Mouse (Mus musculus) stomach, embryonic 16.5 days (tissue): ENCODE data around the gene D17H6S53E. TPM values are rescaled to one million over a fixed set of nuclear protein-coding genes. Genes with fewer than 3 reads are reported as not detected.
A peak's percentile ranks its signal among the peaks of the same experiment; 100 is the strongest.
"Not testable (repeated sequence)": the region's sequence is repeated elsewhere in the genome, so short reads cannot be mapped to it uniquely, and the experiment has no call there.

Experiments used
- ATAC-seq: fragments of 200-750 bp; cut with Nextera tagmentation; 2 replicates; pipeline ENCODE4 v1.8.0; 2017; ENCODE audit warnings: moderate number of reproducible peaks, moderate TSS enrichment; ENCODE audit not compliant: insufficient read depth, low FRiP score
- H3K27ac ChIP-seq: fragments of 300-500 bp; sonication (generic); 2 replicates; pipeline ENCODE4 v1.5.1; 2014; ENCODE audit warnings: low read length
- H3K27me3 ChIP-seq: fragments of 300-500 bp; sonication (generic); 2 replicates; pipeline ENCODE4 v1.6.1; 2014; ENCODE audit warnings: low read length, control low read depth, mixed read lengths; ENCODE audit not compliant: control insufficient read depth, insufficient read depth
- H3K36me3 ChIP-seq: fragments of 300-500 bp; sonication (generic); 2 replicates; pipeline ENCODE4 v1.6.1; 2014; ENCODE audit warnings: low read length; ENCODE audit not compliant: control insufficient read depth, insufficient read depth
- H3K4me1 ChIP-seq: fragments of 300-500 bp; sonication (generic); 2 replicates; pipeline ENCODE4 v1.6.1; 2014; ENCODE audit warnings: low read length, control low read depth, mixed read lengths; ENCODE audit not compliant: control insufficient read depth, insufficient read depth
- H3K4me2 ChIP-seq: fragments of 300-500 bp; sonication (generic); 2 replicates; pipeline ENCODE4 v1.6.1; 2014; ENCODE audit warnings: low read depth, low read length, mixed read lengths
- H3K4me3 ChIP-seq: fragments of 300-500 bp; sonication (generic); replicated peaks from 2 replicates; pipeline ENCODE4 v1.5.1; 2014; ENCODE audit warnings: mild to moderate bottlenecking, low read length
- H3K9ac ChIP-seq: fragments of 300-500 bp; sonication (generic); 2 replicates; pipeline ENCODE4 v1.6.1; 2014; ENCODE audit warnings: low read length
- H3K9me3 ChIP-seq: fragments of 300-500 bp; sonication (generic); replicated peaks from 2 replicates; pipeline ENCODE4 v1.6.1; 2016; ENCODE audit warnings: low read length, control low read depth; ENCODE audit not compliant: control insufficient read depth
- WGBS: fragments of 180-500 bp; shearing (Covaris S2); extraction: QIAGEN DNeasy Blood & Tissue Kit; methylation state at CpG from one replicate; pipeline ENCODE4 v1.1.7; 2014; 5-methylcytosine and 5-hydroxymethylcytosine counted together
- polyA plus RNA-seq: library from polyadenylated mRNA; unstranded; fragments of >200 nt; fragmentation: Nextera tagmentation; extraction: Ambion mirVana; gene quantifications from 2 replicates; pipeline ENCODE4 v1.2.1, GENCODE M21; 2015

D17H6S53E gene
- polyA plus RNA-seq, 1 experiment from 2014 or later, result 11.7 TPM

GRCm38 (mm10) chr17:35124261-35124896 lies 1.8 kb upstream of the D17H6S53E start:
- not testable (repeated sequence) for H3K36me3 ChIP-seq, ATAC-seq, H3K9me3 ChIP-seq, H3K4me2 ChIP-seq, H3K9ac ChIP-seq, H3K27me3 ChIP-seq, H3K4me3 ChIP-seq
- 90% methylated on average over 12 of the region's 12 CpGs for WGBS
- Histone ChIP-seq H3K4me1 (peaks cover 42% of the 10 kb centered on the region), H3K27ac (peak overlapping the region; percentile 90; the same call in 1 of the 2 replicates)

- Histone ChIP-seq H3K4me1 (peaks cover 37% of the 10 kb centered on the region), H3K9me3 (no peaks in the 10 kb centered on the region), H3K27me3 (no peaks in the 10 kb centered on the region), H3K4me2 (peak overlapping the region; percentile 79), H3K27ac (peak overlapping the region; percentile 90), H3K4me3 (no peak overlapping the region), H3K36me3 (no peaks in the 10 kb centered on the region), H3K9ac (peak overlapping the region; percentile 83; the same call in 1 of the 2 replicates)
- 81% methylated on average over 1 of the region's 1 CpGs for WGBS
- ATAC-seq, result no peak
These were observed 1.1 kb upstream of the D17H6S53E start for GRCm38 (mm10) chr17:35125081-35125480.

- peak overlapping the region; percentile 79 for H3K4me2 ChIP-seq
- H3K4me1 ChIP-seq, result peaks cover 33% of the 10 kb centered on the region
- H3K36me3 ChIP-seq, result no peaks in the 10 kb centered on the region
- H3K27ac ChIP-seq, result peak overlapping the region; percentile 90
- peak overlapping the region; percentile 83 for H3K9ac ChIP-seq
- H3K4me3 ChIP-seq, result peak overlapping the region; percentile 59
- no peaks in the 10 kb centered on the region for H3K9me3 ChIP-seq
- no peaks in the 10 kb centered on the region for H3K27me3 ChIP-seq
- no peak for ATAC-seq
- 17% methylated on average over 6 of the region's 6 CpGs for WGBS
These were observed 595 bp upstream of the D17H6S53E start for GRCm38 (mm10) chr17:35125578-35125977.

- WGBS, result 52% methylated on average over 13 of the region's 13 CpGs
- H3K4me1 ChIP-seq, result peaks cover 31% of the 10 kb centered on the region
These were observed 844 bp downstream of the D17H6S53E start for GRCm38 (mm10) chr17:35127017-35127416.

GRCm38 (mm10) chr17:35128996-35129395 lies 2.8 kb downstream of the D17H6S53E start:
- H3K27ac ChIP-seq, result no peak overlapping the region
- peaks cover 23% of the 10 kb centered on the region for H3K4me1 ChIP-seq
- no peak for ATAC-seq
- H3K36me3 ChIP-seq, result no peaks in the 10 kb centered on the region
- H3K9me3 ChIP-seq, result no peaks in the 10 kb centered on the region
- WGBS, result 69% methylated on average over 11 of the region's 11 CpGs
- H3K4me2 ChIP-seq, result no peak overlapping the region
- H3K9ac ChIP-seq, result peak overlapping the region; percentile 39; the same call in 1 of the 2 replicates
- no peak overlapping the region for H3K4me3 ChIP-seq
- no peaks in the 10 kb centered on the region for H3K27me3 ChIP-seq

More at GRCm38 (mm10) chr17:35127017-35127416, 844 bp downstream of the D17H6S53E start:
- no peaks in the 10 kb centered on the region for H3K27me3 ChIP-seq
- peak overlapping the region; percentile 90; the same call in 1 of the 2 replicates for H3K27ac ChIP-seq
- H3K36me3 ChIP-seq, result no peaks in the 10 kb centered on the region
- no peaks in the 10 kb centered on the region for H3K9me3 ChIP-seq
- H3K9ac ChIP-seq, result peak overlapping the region; percentile 83
- ATAC-seq, result no peak
- peak overlapping the region; percentile 79 for H3K4me2 ChIP-seq
- H3K4me3 ChIP-seq, result peak overlapping the region; percentile 59

- Histone ChIP-seq H3K36me3 (no peaks in the 10 kb centered on the region), H3K27ac (no peak overlapping the region), H3K4me3 (no peak overlapping the region), H3K27me3 (no peaks in the 10 kb centered on the region), H3K4me2 (no peak overlapping the region), H3K9me3 (no peaks in the 10 kb centered on the region), H3K4me1 (peaks cover 15% of the 10 kb centered on the region), H3K9ac (no peak overlapping the region)
- ATAC-seq, result no peak
- 88% methylated on average over 8 of the region's 8 CpGs for WGBS
These were observed 4.9 kb downstream of the D17H6S53E start for GRCm38 (mm10) chr17:35131038-35131437.

GRCm38 (mm10) chr17:35131500-35132173 lies 5.5 kb downstream of the D17H6S53E start, which contains the start of gene Apom:
TSS of gene Apom (minus strand) at chr17:35132050.
- 74% methylated on average over 15 of the region's 15 CpGs for WGBS
- Histone ChIP-seq H3K27me3 (no peaks in the 10 kb centered on the region), H3K4me2 (no peak within 1 kb of the TSS), H3K9me3 (no peaks in the 10 kb centered on the region), H3K27ac (no peak within 1 kb of the TSS), H3K4me3 (no peak within 1 kb of the TSS), H3K9ac (no peak within 1 kb of the TSS), H3K4me1 (peaks cover 19% of the 10 kb centered on the region), H3K36me3 (no peaks in the 10 kb centered on the region)
- no peak for ATAC-seq

GRCm38 (mm10) chr17:35132174-35132560 lies 6.0 kb downstream of the D17H6S53E start:
- Histone ChIP-seq H3K36me3 (no peaks in the 10 kb centered on the region), H3K9ac (no peak overlapping the region), H3K4me2 (no peak overlapping the region), H3K27me3 (no peaks in the 10 kb centered on the region), H3K9me3 (no peaks in the 10 kb centered on the region), H3K27ac (no peak overlapping the region), H3K4me3 (no peak overlapping the region), H3K4me1 (peaks cover 19% of the 10 kb centered on the region)
- 67% methylated on average over 3 of the region's 3 CpGs for WGBS
- no peak for ATAC-seq

GRCm38 (mm10) chr17:35133517-35133916 lies 7.3 kb downstream of the D17H6S53E start:
- H3K4me2 ChIP-seq, result no peak overlapping the region
- no peaks in the 10 kb centered on the region for H3K36me3 ChIP-seq
- H3K9ac ChIP-seq, result no peak overlapping the region
- H3K27ac ChIP-seq, result no peak overlapping the region
- no peaks in the 10 kb centered on the region for H3K27me3 ChIP-seq
- H3K9me3 ChIP-seq, result no peaks in the 10 kb centered on the region
- WGBS, result 96% methylated on average over 7 of the region's 7 CpGs
- H3K4me3 ChIP-seq, result no peak overlapping the region
- ATAC-seq, result no peak
- H3K4me1 ChIP-seq, result peaks cover 15% of the 10 kb centered on the region
